Mouse (Mus musculus) stomach, embryonic 15.5 days (tissue): ENCODE measurements around the gene Rgsl1. TPM values are rescaled to one million over a fixed set of nuclear protein-coding genes. Genes with fewer than 3 reads are reported as not detected.
"Not testable (repeated sequence)": the region's sequence is repeated elsewhere in the genome, so short reads cannot be mapped to it uniquely, and the experiment has no call there.

ENCODE experiments used
- ATAC-seq: fragments of 200-750 bp; cut with Nextera tagmentation; 2 replicates; pipeline ENCODE4 v1.8.0; 2017; ENCODE audit warnings: low read depth, moderate number of reproducible peaks, moderate TSS enrichment; ENCODE audit not compliant: insufficient read depth, low FRiP score
- H3K27ac ChIP-seq: fragments of 300-500 bp; sonication (generic); 2 replicates; pipeline ENCODE4 v1.5.1; 2015; ENCODE audit warnings: mild to moderate bottlenecking, inconsistent platforms
- H3K27me3 ChIP-seq: fragments of 300-500 bp; sonication (generic); replicated peaks from 2 replicates; pipeline ENCODE4 v1.6.1; 2015; ENCODE audit warnings: inconsistent platforms
- H3K36me3 ChIP-seq: fragments of 300-500 bp; sonication (generic); 2 replicates; pipeline ENCODE4 v1.6.1; 2015; ENCODE audit warnings: inconsistent platforms
- H3K4me1 ChIP-seq: fragments of 300-500 bp; sonication (generic); 2 replicates; pipeline ENCODE4 v1.6.1; 2015; ENCODE audit warnings: inconsistent platforms
- H3K4me2 ChIP-seq: fragments of 300-500 bp; sonication (generic); 2 replicates; pipeline ENCODE4 v1.6.1; 2015; ENCODE audit warnings: mild to moderate bottlenecking, inconsistent platforms
- H3K4me3 ChIP-seq: fragments of 300-500 bp; sonication (generic); replicated peaks from 2 replicates; pipeline ENCODE4 v1.5.1; 2015; ENCODE audit warnings: inconsistent platforms
- H3K9ac ChIP-seq: fragments of 300-500 bp; sonication (generic); 2 replicates; pipeline ENCODE4 v1.6.1; 2015; ENCODE audit warnings: inconsistent platforms
- H3K9me3 ChIP-seq: fragments of 300-500 bp; sonication (generic); 2 replicates; pipeline ENCODE4 v1.6.1; 2016; ENCODE audit warnings: inconsistent platforms
- WGBS: fragments of 180-500 bp; shearing (Covaris S2); methylation state at CpG from one replicate; pipeline ENCODE4 v1.1.7; 2015; 5-methylcytosine and 5-hydroxymethylcytosine counted together
- polyA plus RNA-seq: library from polyadenylated mRNA; unstranded; fragments of >200 nt; fragmentation: Nextera tagmentation; extraction: Ambion mirVana; gene quantifications from 2 replicates; pipeline ENCODE4 v1.2.1, GENCODE M21; 2015

Gene Rgsl1
- polyA plus RNA-seq, 1 experiment from 2014 or later, result 0.08 TPM

DNA sequence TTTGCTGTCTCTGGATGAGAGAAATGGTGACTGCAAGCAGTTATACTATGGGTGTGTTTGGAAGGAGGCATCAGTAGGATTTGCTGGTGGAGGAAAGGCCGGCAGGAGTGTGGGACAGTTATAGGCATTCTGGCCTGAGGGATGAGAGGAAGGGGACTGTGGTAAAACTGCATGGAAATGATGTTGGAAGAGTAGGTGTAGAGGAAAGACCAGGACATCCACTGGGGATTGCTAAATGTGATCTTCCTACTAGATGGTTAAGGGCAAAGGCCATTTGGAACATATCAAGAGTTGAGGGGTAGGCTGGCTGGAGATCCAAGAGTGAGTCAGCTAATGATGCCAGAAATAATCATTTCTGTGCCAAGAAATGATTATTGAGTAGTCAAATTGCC, 73.2 kb downstream of the Rgsl1 start:
- 75% methylated on average over 1 of the region's 1 CpGs for WGBS
- no peak for ATAC-seq
- Histone ChIP-seq H3K9ac (no peak overlapping the region), H3K4me1 (no peaks in the 10 kb centered on the region), H3K4me2 (no peak overlapping the region), H3K4me3 (no peak overlapping the region), H3K9me3 (no peaks in the 10 kb centered on the region), H3K27me3 (no peaks in the 10 kb centered on the region), H3K36me3 (no peaks in the 10 kb centered on the region), H3K27ac (no peak overlapping the region)

DNA sequence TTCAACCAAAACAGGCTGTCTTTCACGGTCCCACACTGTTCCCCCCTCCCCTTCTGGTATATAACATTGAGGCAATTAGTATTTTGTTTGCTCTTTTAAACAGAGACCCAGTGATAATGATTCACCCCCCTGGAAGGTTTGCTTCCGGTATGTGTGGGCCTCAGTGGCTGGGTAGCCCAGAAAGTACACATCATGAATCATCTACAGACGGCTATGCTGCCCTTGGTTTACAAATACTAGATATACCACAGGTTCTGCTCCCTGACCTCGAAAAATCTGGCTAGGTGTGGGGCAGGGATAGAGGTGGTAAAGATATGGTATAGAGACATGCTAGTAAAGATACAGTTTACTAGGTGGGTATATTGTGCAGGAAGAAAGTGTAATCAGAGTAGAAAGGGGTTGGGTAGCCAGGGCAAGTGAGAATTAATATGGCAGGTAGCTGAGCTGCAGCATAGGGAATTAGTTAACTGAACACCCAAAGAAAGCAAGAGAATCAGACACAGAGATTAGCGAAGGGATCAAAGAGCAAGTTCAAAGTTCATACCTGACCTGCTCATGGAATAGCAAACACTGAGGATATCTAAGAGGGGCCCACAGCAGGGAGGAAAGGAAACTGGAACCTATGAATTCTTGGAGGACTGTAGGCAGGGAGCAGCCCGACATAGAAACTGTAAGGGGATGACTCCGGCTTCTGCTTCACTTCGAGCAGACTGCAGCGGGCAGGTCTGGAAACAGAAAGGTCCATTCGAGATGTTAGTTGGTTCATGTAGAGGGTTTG, 73.8 kb downstream of the Rgsl1 start:
- H3K27ac ChIP-seq, result peak overlapping the region; percentile 23; the same call in 1 of the 2 replicates
- H3K36me3 ChIP-seq, result no peaks in the 10 kb centered on the region
- peak; percentile 75 for ATAC-seq
- H3K9me3 ChIP-seq, result no peaks in the 10 kb centered on the region
- H3K9ac ChIP-seq, result no peak overlapping the region
- H3K4me2 ChIP-seq, result no peak overlapping the region
- 58% methylated on average over 10 of the region's 10 CpGs for WGBS
- H3K4me3 ChIP-seq, result no peak overlapping the region
- no peaks in the 10 kb centered on the region for H3K4me1 ChIP-seq
- no peaks in the 10 kb centered on the region for H3K27me3 ChIP-seq

DNA sequence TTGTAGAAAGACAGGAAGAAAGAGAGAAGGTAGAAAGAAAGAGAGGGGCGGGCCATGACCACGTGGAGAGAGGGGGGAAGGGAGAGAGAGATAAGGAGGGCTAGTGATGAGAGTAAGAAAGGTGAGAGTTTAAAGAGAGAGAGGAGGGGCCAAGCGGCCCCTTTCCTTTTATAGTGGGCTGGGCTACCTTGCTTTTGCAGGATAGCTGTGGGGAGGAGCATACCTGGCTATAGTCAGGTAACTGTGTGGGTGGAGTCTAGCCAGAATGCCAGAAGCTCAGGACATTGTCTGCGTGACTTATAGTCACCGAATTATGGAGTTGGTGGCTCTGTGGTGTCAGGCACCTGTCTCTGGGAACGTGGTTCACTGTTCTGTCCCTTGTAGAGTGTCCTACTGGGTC, 74.4 kb downstream of the Rgsl1 start:
- 0 out of 2 replicates have a peak, but pooled peaks have one; percentile 12 for ATAC-seq
- not testable (repeated sequence) for H3K9me3 ChIP-seq, H3K36me3 ChIP-seq, H3K4me3 ChIP-seq, H3K27me3 ChIP-seq, H3K9ac ChIP-seq, H3K4me2 ChIP-seq, H3K4me1 ChIP-seq
- WGBS, result 55% methylated on average over 6 of the region's 6 CpGs
- H3K27ac ChIP-seq, result peak overlapping the region; percentile 23; the same call in 1 of the 2 replicates

DNA sequence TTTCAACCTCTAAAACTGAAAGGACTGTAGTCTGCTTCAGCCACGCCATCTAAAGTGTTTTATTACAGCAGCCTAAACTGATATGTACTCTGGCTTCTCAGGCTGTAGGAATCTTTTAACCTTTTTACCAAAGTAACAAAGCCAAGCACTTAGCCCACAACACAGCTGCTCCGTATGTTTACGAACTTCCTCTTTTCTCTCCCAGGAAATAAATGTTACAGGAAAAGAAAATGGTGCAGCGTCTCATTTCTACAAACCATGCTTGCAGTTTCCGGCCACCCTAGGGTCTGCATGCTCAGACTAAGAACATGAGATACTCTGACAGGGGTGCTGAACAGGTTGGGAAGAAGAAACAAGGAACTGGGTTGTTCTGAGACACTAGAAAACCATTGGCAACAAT, 75.5 kb downstream of the Rgsl1 start:
- Histone ChIP-seq H3K9me3 (no peaks in the 10 kb centered on the region), H3K36me3 (no peaks in the 10 kb centered on the region), H3K27me3 (no peaks in the 10 kb centered on the region), H3K4me1 (no peaks in the 10 kb centered on the region), H3K4me3 (no peak overlapping the region), H3K9ac (no peak overlapping the region), H3K4me2 (no peak overlapping the region), H3K27ac (no peak overlapping the region)
- no peak for ATAC-seq
- 59% methylated on average over 5 of the region's 5 CpGs for WGBS

DNA sequence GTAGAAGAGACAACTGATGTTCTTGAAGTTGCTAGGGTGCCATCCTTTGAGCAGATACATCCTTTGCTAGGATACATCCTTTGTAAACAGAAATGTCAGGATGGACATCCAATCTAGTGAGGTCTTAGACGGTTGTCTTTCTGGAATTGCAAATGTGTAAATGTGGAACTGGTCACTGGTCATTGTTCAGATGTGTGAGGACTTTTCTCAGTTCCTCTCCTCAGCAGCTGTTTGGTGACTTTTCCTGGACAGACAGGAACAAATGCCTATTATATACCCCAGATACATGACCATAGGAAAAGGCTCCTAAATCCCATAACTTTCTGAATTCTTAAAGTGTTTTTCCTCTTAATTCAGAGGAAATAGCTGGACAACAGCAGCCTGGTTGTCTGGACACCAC, 76.7 kb downstream of the Rgsl1 start:
- H3K4me3 ChIP-seq, result no peak overlapping the region
- no peak overlapping the region for H3K4me2 ChIP-seq
- H3K9ac ChIP-seq, result no peak overlapping the region
- 70% methylated on average over 1 of the region's 1 CpGs for WGBS
- no peaks in the 10 kb centered on the region for H3K27me3 ChIP-seq
- no peak for ATAC-seq
- no peaks in the 10 kb centered on the region for H3K4me1 ChIP-seq
- H3K27ac ChIP-seq, result no peak overlapping the region
- no peaks in the 10 kb centered on the region for H3K36me3 ChIP-seq
- no peaks in the 10 kb centered on the region for H3K9me3 ChIP-seq

DNA sequence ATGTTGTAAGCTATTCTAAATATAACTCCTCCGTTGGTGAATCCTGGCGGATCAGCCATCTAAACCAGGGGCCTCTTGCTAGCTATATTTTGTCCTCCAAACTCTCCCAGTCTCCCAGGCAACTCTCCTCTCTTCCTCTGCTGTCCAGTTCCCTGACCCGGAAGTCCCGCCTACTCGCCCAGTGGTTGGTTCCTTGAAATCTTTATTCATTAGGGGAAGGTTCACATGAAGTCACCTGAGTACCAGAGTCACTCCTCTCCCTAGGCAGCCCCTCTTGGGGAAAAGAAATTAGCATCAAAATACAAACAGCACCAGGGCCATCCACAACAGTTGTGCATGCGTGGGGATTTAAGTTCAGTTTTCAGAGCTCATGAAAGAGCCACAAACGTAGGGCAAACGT, 77.6 kb downstream of the Rgsl1 start:
- no peak for ATAC-seq
- WGBS, result 62% methylated on average over 8 of the region's 8 CpGs
- no peak overlapping the region for H3K9ac ChIP-seq
- no peaks in the 10 kb centered on the region for H3K9me3 ChIP-seq
- no peaks in the 10 kb centered on the region for H3K4me1 ChIP-seq
- H3K4me3 ChIP-seq, result no peak overlapping the region
- H3K36me3 ChIP-seq, result no peaks in the 10 kb centered on the region
- no peaks in the 10 kb centered on the region for H3K27me3 ChIP-seq
- no peak overlapping the region for H3K27ac ChIP-seq
- H3K4me2 ChIP-seq, result no peak overlapping the region

DNA sequence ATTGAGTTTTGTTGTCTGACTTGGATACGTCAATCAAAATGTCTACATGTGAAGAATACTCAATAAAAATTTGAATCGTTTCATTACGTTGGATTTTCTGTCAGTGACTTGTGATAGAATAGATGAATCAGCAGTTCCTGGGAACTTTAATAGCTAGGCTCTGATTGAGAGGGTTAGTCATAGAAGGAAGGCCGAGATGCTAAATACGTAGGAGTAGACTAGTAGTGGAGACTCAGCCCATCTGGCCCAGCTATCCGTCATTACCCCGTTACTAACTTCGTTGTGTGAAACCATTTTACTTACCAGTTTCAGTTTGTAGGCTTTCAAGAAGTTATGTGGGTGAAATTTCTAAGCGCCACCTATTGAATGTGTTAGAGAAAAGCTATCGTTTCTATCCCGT, 79.8 kb downstream of the Rgsl1 start:
- H3K4me3 ChIP-seq, result no peak overlapping the region
- H3K9me3 ChIP-seq, result no peaks in the 10 kb centered on the region
- WGBS, result 86% methylated on average over 11 of the region's 11 CpGs
- H3K27ac ChIP-seq, result no peak overlapping the region
- H3K36me3 ChIP-seq, result no peaks in the 10 kb centered on the region
- H3K4me1 ChIP-seq, result no peaks in the 10 kb centered on the region
- H3K4me2 ChIP-seq, result no peak overlapping the region
- ATAC-seq, result no peak
- no peak overlapping the region for H3K9ac ChIP-seq
- H3K27me3 ChIP-seq, result no peaks in the 10 kb centered on the region

DNA sequence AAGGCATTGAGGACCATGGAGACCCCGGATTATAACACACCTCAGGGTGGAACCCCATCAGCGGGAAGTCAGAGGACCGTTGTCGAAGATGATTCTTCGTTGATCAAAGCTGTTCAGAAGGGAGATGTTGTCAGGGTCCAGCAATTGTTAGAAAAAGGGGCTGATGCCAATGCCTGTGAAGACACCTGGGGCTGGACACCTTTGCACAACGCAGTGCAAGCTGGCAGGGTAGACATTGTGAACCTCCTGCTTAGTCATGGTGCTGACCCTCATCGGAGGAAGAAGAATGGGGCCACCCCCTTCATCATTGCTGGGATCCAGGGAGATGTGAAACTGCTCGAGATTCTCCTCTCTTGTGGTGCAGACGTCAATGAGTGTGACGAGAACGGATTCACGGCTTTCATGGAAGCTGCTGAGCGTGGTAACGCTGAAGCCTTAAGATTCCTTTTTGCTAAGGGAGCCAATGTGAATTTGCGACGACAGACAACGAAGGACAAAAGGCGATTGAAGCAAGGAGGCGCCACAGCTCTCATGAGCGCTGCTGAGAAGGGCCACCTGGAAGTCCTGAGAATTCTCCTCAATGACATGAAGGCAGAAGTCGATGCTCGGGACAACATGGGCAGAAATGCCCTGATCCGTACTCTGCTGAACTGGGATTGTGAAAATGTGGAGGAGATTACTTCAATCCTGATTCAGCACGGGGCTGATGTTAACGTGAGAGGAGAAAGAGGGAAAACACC, 90.0 kb downstream of the Rgsl1 start:
- Histone ChIP-seq H3K36me3 (no peaks in the 10 kb centered on the region), H3K4me2 (no peak overlapping the region), H3K4me1 (peaks cover 11% of the 10 kb centered on the region), H3K27ac (no peak overlapping the region), H3K27me3 (no peaks in the 10 kb centered on the region), H3K9me3 (no peaks in the 10 kb centered on the region), H3K4me3 (no peak overlapping the region), H3K9ac (no peak overlapping the region)
- WGBS, result 66% methylated on average over 25 of the region's 25 CpGs
- no peak for ATAC-seq

DNA sequence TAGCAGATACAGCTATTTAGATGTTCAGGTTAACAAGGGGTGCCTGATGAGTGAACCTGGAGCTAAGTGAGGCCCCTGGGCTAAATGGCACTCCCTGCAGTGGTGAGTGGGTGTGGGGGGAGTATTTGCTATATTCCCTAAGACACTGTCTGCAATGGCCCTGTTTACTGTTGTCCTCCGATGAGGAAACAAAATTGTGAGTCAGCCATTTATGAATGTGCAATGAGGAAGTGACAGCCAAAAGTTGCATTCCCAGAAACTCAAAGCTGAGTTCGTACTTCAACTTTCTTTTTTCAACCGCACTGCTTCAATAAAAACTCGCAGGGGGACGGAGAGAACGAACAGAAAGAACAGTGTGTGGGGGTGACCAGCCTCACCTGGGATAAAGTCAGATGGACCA, 91.4 kb downstream of the Rgsl1 start:
- peak overlapping the region; percentile 32 for H3K4me3 ChIP-seq
- H3K27ac ChIP-seq, result peak overlapping the region; percentile 73; the same call in 1 of the 2 replicates
- peaks cover 16% of the 10 kb centered on the region for H3K4me1 ChIP-seq
- 73% methylated on average over 6 of the region's 6 CpGs for WGBS
- no peaks in the 10 kb centered on the region for H3K27me3 ChIP-seq
- no peaks in the 10 kb centered on the region for H3K36me3 ChIP-seq
- no peak for ATAC-seq
- no peak overlapping the region for H3K9ac ChIP-seq
- H3K9me3 ChIP-seq, result no peaks in the 10 kb centered on the region
- peak overlapping the region; percentile 57 for H3K4me2 ChIP-seq

DNA sequence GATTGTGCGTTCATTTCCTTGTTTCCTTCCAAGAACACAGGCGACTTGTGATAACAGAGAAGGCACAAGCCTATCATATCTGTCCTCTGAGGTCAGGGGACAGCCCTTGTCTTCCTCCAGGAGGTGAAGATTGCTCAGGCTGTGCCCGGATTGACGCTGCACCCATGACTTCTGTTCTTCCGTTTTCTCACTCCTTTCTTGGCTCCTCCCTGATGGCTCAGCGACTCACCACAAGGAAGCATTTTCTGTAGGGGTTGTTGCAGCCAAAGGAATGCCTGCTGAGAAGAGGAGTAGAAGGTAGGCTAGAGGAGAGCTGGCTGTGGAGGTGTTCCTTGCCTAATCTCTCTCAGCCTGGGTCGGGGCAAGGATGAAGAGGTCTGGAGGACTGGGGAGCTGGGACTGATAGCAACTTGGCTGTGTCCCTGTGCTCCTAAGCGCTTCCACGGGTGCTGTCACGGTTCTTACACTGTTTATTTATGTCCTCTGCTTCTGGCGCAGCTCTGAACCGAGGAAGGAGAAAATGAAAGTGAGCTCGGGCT, 92.1 kb downstream of the Rgsl1 start:
- Histone ChIP-seq H3K27me3 (no peaks in the 10 kb centered on the region), H3K4me1 (peaks cover 16% of the 10 kb centered on the region), H3K36me3 (no peaks in the 10 kb centered on the region), H3K9me3 (no peaks in the 10 kb centered on the region), H3K4me3 (peak overlapping the region; percentile 32), H3K27ac (peak overlapping the region; percentile 73), H3K4me2 (peak overlapping the region; percentile 57), H3K9ac (no peak overlapping the region)
- 27% methylated on average over 13 of the region's 13 CpGs for WGBS
- peak; percentile 37; the same call in 1 of the 2 replicates for ATAC-seq

DNA sequence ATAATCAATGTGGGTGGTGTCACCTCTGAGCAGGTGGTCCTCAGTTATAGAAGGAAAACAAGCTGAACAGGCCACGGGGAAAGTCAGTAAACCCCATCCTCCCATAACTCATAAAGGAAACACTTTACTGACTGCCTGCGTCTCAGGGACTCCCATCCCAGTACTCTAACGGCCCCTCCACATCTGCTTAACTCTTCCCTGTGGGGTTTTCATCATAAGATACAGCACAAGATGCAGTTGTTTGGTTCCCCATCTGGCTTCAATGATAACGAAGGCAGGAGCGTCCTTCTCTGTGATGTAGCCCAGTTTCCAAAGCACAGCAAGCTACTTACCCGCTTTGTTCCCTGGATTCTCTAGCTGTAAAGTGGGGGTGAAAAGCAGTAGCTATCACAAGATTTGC, 93.9 kb downstream of the Rgsl1 start:
- peak overlapping the region; percentile 60 for H3K4me2 ChIP-seq
- no peak overlapping the region for H3K27ac ChIP-seq
- WGBS, result 56% methylated on average over 6 of the region's 6 CpGs
- no peaks in the 10 kb centered on the region for H3K36me3 ChIP-seq
- H3K27me3 ChIP-seq, result no peaks in the 10 kb centered on the region
- no peak overlapping the region for H3K9ac ChIP-seq
- ATAC-seq, result peak; percentile 50; the same call in 1 of the 2 replicates
- no peaks in the 10 kb centered on the region for H3K9me3 ChIP-seq
- peak overlapping the region; percentile 37; the same call in 1 of the 2 replicates for H3K4me3 ChIP-seq
- H3K4me1 ChIP-seq, result peaks cover 16% of the 10 kb centered on the region

DNA sequence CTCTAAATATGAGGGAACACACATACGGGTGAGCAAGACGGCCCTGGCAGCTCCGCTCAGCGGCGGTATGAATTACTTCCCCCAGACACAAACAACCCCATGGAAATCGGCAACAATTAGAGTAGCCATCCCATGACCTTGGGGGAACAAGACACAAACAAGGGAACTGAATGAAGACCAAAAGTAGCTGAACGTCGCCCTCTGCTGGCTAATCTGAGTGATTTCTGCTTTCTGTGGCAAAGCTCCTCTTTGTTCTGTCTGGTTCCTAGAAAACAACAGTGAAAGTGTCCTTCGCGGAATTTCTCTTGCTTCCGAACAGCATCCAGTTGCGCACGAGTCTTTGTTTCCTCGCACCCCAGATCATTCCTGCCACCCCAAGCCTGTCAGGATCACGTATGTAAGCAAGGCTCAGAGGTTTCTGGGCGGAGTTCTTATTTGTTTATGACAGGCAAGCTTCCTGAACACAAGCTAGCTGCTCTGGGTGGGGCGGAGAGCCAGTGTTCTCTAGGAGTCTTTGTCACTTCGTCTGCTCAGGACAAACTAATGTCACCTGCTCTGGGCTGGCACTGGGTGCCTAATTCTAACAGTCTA, 94.6 kb downstream of the Rgsl1 start, which contains the start of gene Rnasel:
Gene Rnasel (plus strand): TSS at position 216 of the 591 bp plus-strand sequence.
- no peaks in the 10 kb centered on the region for H3K27me3 ChIP-seq
- no peaks in the 10 kb centered on the region for H3K36me3 ChIP-seq
- peak; percentile 64 for ATAC-seq
- no peaks in the 10 kb centered on the region for H3K9me3 ChIP-seq
- 2% methylated on average over 18 of the region's 18 CpGs for WGBS
- peak within 1 kb of the TSS; percentile 60 for H3K4me2 ChIP-seq
- no peak within 1 kb of the TSS for H3K9ac ChIP-seq
- H3K27ac ChIP-seq, result peak within 1 kb of the TSS; percentile 64; the same call in 1 of the 2 replicates
- H3K4me1 ChIP-seq, result peaks cover 16% of the 10 kb centered on the region
- H3K4me3 ChIP-seq, result peak within 1 kb of the TSS; percentile 37
